Comparison of ENCODE assay signal across 10 mouse cellular contexts in genomic region chr10:123268568-123268967, GRCm38 (mm10). TPM values are rescaled to one million over a fixed set of nuclear protein-coding genes. Genes with fewer than 3 reads are reported as not detected.
DNase-seq lines count a peak whose midpoint lies in the region; ATAC-seq and TF ChIP-seq lines count a peak whose summit lies in the region.
"Had no signal": no experiment of that assay in that cellular context is flagged by ENCODE, and none has a peak within 500 bp of the region (broad histone marks: within the 10 kb centered on the region; RNA-seq: fewer than 3 reads in every experiment).

No protein-coding gene starts in this region.

- no peaks in the 10 kb centered on the region for H3K79me3 ChIP-seq in C2C12 (ENCODE audit: low read depth)

- H3K4me3 ChIP-seq in C2C12 (ENCODE audit: insufficient read depth, poor library complexity, severe bottlenecking): no peak overlapping the region
- H3K4me3 ChIP-seq in cortical plate, adult 2 months (ENCODE audit: insufficient read depth, low read length): peak overlapping the region; percentile 86; the same call in 1 of the 2 replicates
- H3K4me3 ChIP-seq: heart, embryonic 12.5 days; megakaryocyte, embryonic 14.5 days had no signal

- peak; percentile 20; the same call in 1 of the 2 replicates for ATAC-seq in frontal cortex, adult (ENCODE audit: low TSS enrichment)
- ATAC-seq in erythroid progenitor cell, adult 5-6 weeks (replicated peaks; ENCODE audit: low FRiP score, poor library complexity, severe bottlenecking): no peak

- H3ac ChIP-seq in C2C12 (ENCODE audit: control insufficient read depth, insufficient read length, low read depth): no peak overlapping the region

- no peak overlapping the region for H3K27ac ChIP-seq in cortical plate, adult 2 months (ENCODE audit: insufficient read depth, low read length)

- no peaks in the 10 kb centered on the region for H3K27me3 ChIP-seq in C2C12 (ENCODE audit: control insufficient read depth, insufficient read depth, insufficient read length)

- intact Hi-C loops in left cerebral cortex, postnatal 25 days (cut with DNase I): loop anchor here (5.0 to 10.0 kb wide), 2 partner anchors 309 to 1846 kb away; no protein-coding TSS in a partner anchor

- no peaks in the 10 kb centered on the region for H3K4me1 ChIP-seq in cortical plate, adult 2 months (ENCODE audit: control insufficient read depth, insufficient read depth, low read length)

- no peaks in the 10 kb centered on the region for H3K79me2 ChIP-seq in C2C12 (ENCODE audit: control insufficient read depth, insufficient read depth)

- no peaks in the 10 kb centered on the region for H3K36me3 ChIP-seq in C2C12 (ENCODE audit: control insufficient read depth, insufficient read depth)
- H3K36me3 ChIP-seq: heart, embryonic 12.5 days had no signal

- TF ChIP-seq CTCF in C2C12 (IDR thresholded peaks at IDR 0.05; ENCODE audit: control insufficient read depth, insufficient read depth, insufficient read length): no peak
- TF ChIP-seq CTCF in cortical plate, adult 2 months (IDR thresholded peaks at IDR 0.05; ENCODE audit: extremely low read depth, insufficient read depth, low read length): no peak

- no peak for DNase-seq in frontal cortex, postnatal 10 days (ENCODE audit: low spot score in 2 of 2)
- DNase-seq in left cerebral cortex, postnatal 25 days (ENCODE audit: low spot score in 2 of 2): peak; percentile 41 to 73
- DNase-seq in embryo, embryonic 9.5 days (ENCODE audit: extremely low spot score): no peak
- DNase-seq in ovary, postnatal 14 days (ENCODE audit: low spot score): no peak

- no peak for TF ChIP-seq POLR2A in cortical plate, adult 2 months (IDR thresholded peaks at IDR 0.05; ENCODE audit: extremely low read depth, insufficient read depth, low read length)

TF ChIP-seq in C2C12, 6 proteins besides CTCF, POLR2A, EP300 and RAD21:
- TF ChIP-seq USF1 (IDR thresholded peaks at IDR 0.05; ENCODE audit: low read depth): no peak
- TF ChIP-seq MYOG (IDR thresholded peaks at IDR 0.05; ENCODE audit: control insufficient read depth, extremely low read depth, insufficient read length): no peak
- TF ChIP-seq CEBPB (IDR thresholded peaks at IDR 0.05; ENCODE audit: low read depth): peak; percentile 75
- TF ChIP-seq MAX (IDR thresholded peaks at IDR 0.05): no peak
- peak; percentile 90 for TF ChIP-seq FOSL1 (IDR thresholded peaks at IDR 0.05; ENCODE audit: insufficient read depth, low read length, poor library complexity, severe bottlenecking)
- TF ChIP-seq MYOD1 (IDR thresholded peaks at IDR 0.05; ENCODE audit: control insufficient read depth, insufficient read length, low read depth): peak; percentile 80

RNA-seq across cellular contexts. Expression of gene Fam19a2, which starts 4.8 kb away (rescaled TPM):
- 0.04 TPM for polyA plus RNA-seq in C2C12 (2012; fragmentation: generic; extraction: Trizol)
- 28.2 and 30.0 TPM in 2 replicates for polyA plus RNA-seq in cortical plate, adult 2 months (2012; rRNA removed)
- 10 to 100 TPM; 76.0 to 80.8 TPM for total RNA-seq in left cerebral cortex, postnatal 25 days (2021)
- total RNA-seq in erythroid progenitor cell, adult 5-6 weeks (2015; ENCODE audit: low replicate concordance): not detected in 2 replicates
- total RNA-seq in erythroid progenitor cell, adult 5-6 weeks (2017; ENCODE audit: low replicate concordance): not detected in 2 replicates

Comparison
In these comparisons a context has a peak if more than half of its experiments do, and no peak if none do; other contexts are left out.
1. DNase-seq: peak in left cerebral cortex, postnatal 25 days (2 of 2); none in frontal cortex, postnatal 10 days (0 of 2), embryo, embryonic 9.5 days (single experiment) and ovary, postnatal 14 days (single experiment).
2. RNA of gene Fam19a2, which starts 4.8 kb away (total RNA-seq): 76.0 to 80.8 TPM in left cerebral cortex, postnatal 25 days; not detected in erythroid progenitor cell, adult 5-6 weeks; every median in the first group is over 10 times any median in the second.